Mouse (Mus musculus) heart, embryonic 11.5 days (tissue): ENCODE results near the gene Vmn1r163. TPM values are rescaled to one million over a fixed set of nuclear protein-coding genes. Genes with fewer than 3 reads are reported as not detected.
"Not testable (repeated sequence)": the region's sequence is repeated elsewhere in the genome, so short reads cannot be mapped to it uniquely, and the experiment has no call there.

Experiments
- ATAC-seq: fragments of 200-750 bp; cut with Nextera tagmentation; replicated peaks from 2 replicates; pipeline ENCODE4 v1.8.0; 2017; ENCODE audit warnings: moderate library complexity; ENCODE audit not compliant: insufficient number of reproducible peaks, low FRiP score, low TSS enrichment
- H3K27ac ChIP-seq: fragments of 300-500 bp; sonication (generic); 2 replicates; pipeline ENCODE4 v1.5.1; 2014; ENCODE audit warnings: mild to moderate bottlenecking, low read depth, low read length
- H3K27me3 ChIP-seq: fragments of 300-500 bp; sonication (generic); 2 replicates; pipeline ENCODE4 v1.6.1; 2014; ENCODE audit warnings: mild to moderate bottlenecking, low read length, mixed read lengths; ENCODE audit not compliant: control insufficient read depth, insufficient read depth
- H3K36me3 ChIP-seq: fragments of 300-500 bp; sonication (generic); 2 replicates; pipeline ENCODE4 v1.6.1; 2014; ENCODE audit warnings: mild to moderate bottlenecking, low read length, moderate library complexity, mixed read lengths; ENCODE audit not compliant: control insufficient read depth, insufficient read depth
- H3K4me1 ChIP-seq: fragments of 300-500 bp; sonication (generic); 2 replicates; pipeline ENCODE4 v1.6.1; 2014; ENCODE audit warnings: low read length; ENCODE audit not compliant: control insufficient read depth, insufficient read depth
- H3K4me2 ChIP-seq: fragments of 300-500 bp; sonication (generic); 2 replicates; pipeline ENCODE4 v1.6.1; 2014; ENCODE audit warnings: mild to moderate bottlenecking, moderate library complexity
- H3K4me3 ChIP-seq: fragments of 300-500 bp; sonication (generic); 2 replicates; pipeline ENCODE4 v1.5.1; 2014; ENCODE audit warnings: low read depth, low read length
- H3K9ac ChIP-seq: fragments of 300-500 bp; sonication (generic); 2 replicates; pipeline ENCODE4 v1.6.1; 2014; ENCODE audit warnings: mild to moderate bottlenecking, low read depth, low read length, moderate library complexity
- H3K9me3 ChIP-seq: fragments of 300-500 bp; sonication (generic); replicated peaks from 2 replicates; pipeline ENCODE4 v1.6.1; 2016; ENCODE audit warnings: low read length; ENCODE audit not compliant: control insufficient read depth
- whole genome bisulfite sequencing: fragments of 180-500 bp; shearing (Covaris S2); extraction: QIAGEN DNeasy Blood & Tissue Kit; methylation state at CpG from one replicate; pipeline ENCODE4 v1.1.7; 2014; ENCODE audit not compliant: insufficient replicate concordance; 5-methylcytosine and 5-hydroxymethylcytosine counted together
- polyA plus RNA-seq: library from polyadenylated mRNA; unstranded; fragments of >200 nt; fragmentation: Nextera tagmentation; extraction: Ambion mirVana; gene quantifications from 2 replicates; pipeline ENCODE4 v1.2.1, GENCODE M21; 2014

The Vmn1r163 gene
- polyA plus RNA-seq: not detected in 2 replicates

- H3K4me2 ChIP-seq, H3K27me3 ChIP-seq, H3K9ac ChIP-seq, H3K36me3 ChIP-seq, H3K9me3 ChIP-seq, H3K27ac ChIP-seq, H3K4me3 ChIP-seq, H3K4me1 ChIP-seq, ATAC-seq: not testable (repeated sequence)
- WGBS: no CpG with 5 or more reads among the region's 1 CpGs
These were observed at the start of gene Vmn1r163 for GRCm38 (mm10) chr7:23055240-23055639. Gene Vmn1r163, plus strand, starts transcription at chr7:23055540.

DNA sequence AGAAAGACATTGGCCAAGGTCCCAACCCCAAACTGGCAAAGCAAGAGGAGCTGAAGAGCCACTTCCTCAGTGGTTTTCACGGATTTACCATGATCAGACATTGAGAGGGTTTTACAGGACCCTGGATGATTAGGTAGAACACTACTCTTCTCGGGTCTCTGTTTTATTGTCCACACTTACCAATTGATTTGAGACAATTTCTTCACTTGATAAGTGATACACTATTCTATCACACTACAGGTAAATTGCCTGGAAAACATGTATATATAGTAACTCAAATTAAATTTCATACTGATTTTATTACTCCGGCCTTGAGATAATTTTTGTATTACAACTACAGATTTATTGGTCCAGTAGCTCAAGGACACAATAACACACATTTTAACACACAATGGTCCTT is 35.5 kb upstream of the Vmn1r163 start, which contains the start of gene Gm4216:
Gene Gm4216, minus strand, starts transcription at position 101 of the 400 bp plus-strand sequence.
- WGBS: no CpG with 5 or more reads among the region's 3 CpGs
- H3K27me3 ChIP-seq, H3K4me3 ChIP-seq, ATAC-seq, H3K27ac ChIP-seq, H3K9me3 ChIP-seq, H3K9ac ChIP-seq, H3K36me3 ChIP-seq, H3K4me1 ChIP-seq, H3K4me2 ChIP-seq: not testable (repeated sequence)

DNA sequence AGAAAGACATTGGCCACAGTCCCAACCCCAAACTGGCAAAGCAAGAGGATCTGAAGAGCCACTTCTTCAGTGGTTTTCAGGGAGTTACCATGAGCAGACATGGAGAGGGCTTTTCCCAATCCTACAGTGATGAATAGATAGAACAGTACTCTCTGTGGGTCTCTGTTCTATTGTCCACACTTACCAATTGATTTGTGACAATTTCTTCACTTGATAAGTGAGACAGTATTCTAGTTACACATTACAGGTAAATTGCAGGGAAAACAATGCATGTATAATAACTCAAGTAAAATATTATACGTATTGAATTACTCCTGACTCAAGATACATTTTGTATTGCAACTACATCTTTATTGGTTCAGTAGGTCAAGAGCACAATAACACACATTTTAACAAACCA is 12.0 kb downstream of the Vmn1r163 start, which contains the start of gene Gm8720:
Gene Gm8720, minus strand, starts transcription at position 101 of the 400 bp plus-strand sequence.
- no CpG with 5 or more reads among the region's 1 CpGs for WGBS

More for the DNA sequence above, 12.0 kb downstream of the Vmn1r163 start, which contains the start of gene Gm8720:
- not testable (repeated sequence) for ATAC-seq, H3K27me3 ChIP-seq, H3K4me2 ChIP-seq, H3K9ac ChIP-seq, H3K4me1 ChIP-seq, H3K36me3 ChIP-seq, H3K9me3 ChIP-seq, H3K4me3 ChIP-seq, H3K27ac ChIP-seq

Other genes starting within 250 kb of the Vmn1r163 start
- gene Vmn1r159, start 211.9 kb upstream of the Vmn1r163 start, polyA plus RNA-seq: not detected in 2 replicates
- not detected in 2 replicates for gene Vmn1r160, start 184.3 kb upstream of the Vmn1r163 start, polyA plus RNA-seq
- not detected in 2 replicates for gene Gm4214, start 70.9 kb upstream of the Vmn1r163 start, polyA plus RNA-seq
- not detected in 2 replicates for gene Gm4216, start 35.6 kb upstream of the Vmn1r163 start, polyA plus RNA-seq
- not detected in 2 replicates for gene Gm8720, start 11.9 kb downstream of the Vmn1r163 start, polyA plus RNA-seq
- gene Gm10662, start 88.9 kb downstream of the Vmn1r163 start, polyA plus RNA-seq: not detected in 2 replicates
- not detected in 2 replicates for gene Vmn1r165, start 161.8 kb downstream of the Vmn1r163 start, polyA plus RNA-seq
- not detected in 2 replicates for gene Vmn1r166, start 196.1 kb downstream of the Vmn1r163 start, polyA plus RNA-seq
- gene Gm6902, start 223.4 kb downstream of the Vmn1r163 start, polyA plus RNA-seq: not detected in 2 replicates
- gene Nlrp4e, start 245.7 kb downstream of the Vmn1r163 start, polyA plus RNA-seq: not detected in 2 replicates